In genomic region chr12:64703419-64703818, GRCm38 (mm10) we compare ENCODE assay signal across 15 mouse cellular contexts.
"Had no signal": no experiment of that assay in that cellular context is flagged by ENCODE, and none has a peak within 500 bp of the region (broad histone marks: within the 10 kb centered on the region; RNA-seq: fewer than 3 reads in every experiment).

No protein-coding gene starts in this region.

- H3K4me2 ChIP-seq: neural tube, embryonic 13.5 days; stomach, embryonic 15.5 days had no signal

- H3K36me3 ChIP-seq: neural tube, embryonic 13.5 days; stomach, embryonic 15.5 days had no signal

- H3K9me3 ChIP-seq: neural tube, embryonic 13.5 days; stomach, embryonic 15.5 days had no signal

- H3K27ac ChIP-seq: neural tube, embryonic 13.5 days; stomach, embryonic 15.5 days; stomach, postnatal 0 days had no signal

- H3K4me1 ChIP-seq: neural tube, embryonic 13.5 days; stomach, embryonic 15.5 days had no signal

- H3K9ac ChIP-seq: neural tube, embryonic 13.5 days; stomach, embryonic 15.5 days had no signal

- H3K4me3 ChIP-seq: neural tube, embryonic 13.5 days; stomach, embryonic 15.5 days had no signal

- H3K27me3 ChIP-seq: neural tube, embryonic 13.5 days; stomach, embryonic 15.5 days had no signal

- DNase-seq: retina, postnatal 1 day; right cerebral cortex, adult 18-20 months; right cerebral cortex, postnatal 14 days; right cerebral cortex, postnatal 25 days; right cerebral cortex, postnatal 4 days; spleen, adult 18-20 months; thymus, adult 18-20 months; thymus, adult 2 months; thymus, postnatal 14 days; thymus, postnatal 25 days; thymus, postnatal 36 days; thymus, postnatal 4 days had no signal
